Mouse (Mus musculus) splenic B cell, adult 2 months (primary cell): ENCODE results near the gene Crabp2.

Source experiments
- DNase-seq: peaks from one replicate; pipeline ENCODE4 v3.0.0-alpha.2; 2011; ENCODE audit warnings: low read depth, low spot score
- H3K27me3 ChIP-seq: 2 replicates; pipeline ENCODE4 v1.6.1; 2012; ENCODE audit warnings: mild to moderate bottlenecking, low read length, moderate library complexity, mixed read lengths; ENCODE audit not compliant: control insufficient read depth, poor library complexity, insufficient read depth, severe bottlenecking
- H3K36me3 ChIP-seq: 2 replicates; pipeline ENCODE4 v1.6.1; 2012; ENCODE audit warnings: mild to moderate bottlenecking, low read length, moderate library complexity, mixed read lengths; ENCODE audit not compliant: control insufficient read depth, poor library complexity, insufficient read depth, severe bottlenecking

Gene Crabp2

GRCm38 (mm10) chr3:87942471-87942870, 6.0 kb upstream of the Crabp2 start:
- H3K27me3 ChIP-seq: no peaks in the 10 kb centered on the region; the same call in 1 of the 2 replicates
- no peak for DNase-seq
- peaks cover 11% of the 10 kb centered on the region; the same call in 1 of the 2 replicates for H3K36me3 ChIP-seq

- DNase-seq: no peak
- H3K36me3 ChIP-seq: peaks cover 8% of the 10 kb centered on the region; the same call in 1 of the 2 replicates
- H3K27me3 ChIP-seq: no peaks in the 10 kb centered on the region; the same call in 1 of the 2 replicates
Observed at GRCm38 (mm10) chr3:87943586-87943985, 4.9 kb upstream of the Crabp2 start.

GRCm38 (mm10) chr3:87944838-87945600, 3.4 kb upstream of the Crabp2 start:
- no peak for DNase-seq
- H3K36me3 ChIP-seq: peaks cover 4% of the 10 kb centered on the region; the same call in 1 of the 2 replicates
- no peaks in the 10 kb centered on the region; the same call in 1 of the 2 replicates for H3K27me3 ChIP-seq

- DNase-seq: no peak
- no peaks in the 10 kb centered on the region; the same call in 1 of the 2 replicates for H3K36me3 ChIP-seq
Observed at GRCm38 (mm10) chr3:87945781-87946540, 2.5 kb upstream of the Crabp2 start.

GRCm38 (mm10) chr3:87946541-87946860, 2.0 kb upstream of the Crabp2 start:
- H3K27me3 ChIP-seq: no peaks in the 10 kb centered on the region; the same call in 1 of the 2 replicates
- DNase-seq: no peak
- H3K36me3 ChIP-seq: no peaks in the 10 kb centered on the region; the same call in 1 of the 2 replicates

More at GRCm38 (mm10) chr3:87945781-87946540, 2.5 kb upstream of the Crabp2 start:
- H3K27me3 ChIP-seq: no peaks in the 10 kb centered on the region; the same call in 1 of the 2 replicates

- Histone ChIP-seq H3K27me3 (no peaks in the 10 kb centered on the region; the same call in 1 of the 2 replicates), H3K36me3 (no peaks in the 10 kb centered on the region)
- peak; percentile 31 for DNase-seq
Observed at GRCm38 (mm10) chr3:87947056-87947810, 1.2 kb upstream of the Crabp2 start.

GRCm38 (mm10) chr3:87947811-87948199, 661 bp upstream of the Crabp2 start:
- H3K27me3 ChIP-seq: no peaks in the 10 kb centered on the region; the same call in 1 of the 2 replicates
- H3K36me3 ChIP-seq: no peaks in the 10 kb centered on the region
- DNase-seq: no peak

GRCm38 (mm10) chr3:87949266-87949954, 944 bp downstream of the Crabp2 start:
- no peak for DNase-seq
- Histone ChIP-seq H3K27me3 (no peaks in the 10 kb centered on the region; the same call in 1 of the 2 replicates), H3K36me3 (no peaks in the 10 kb centered on the region)

GRCm38 (mm10) chr3:87949955-87950515, 1.6 kb downstream of the Crabp2 start:
- no peak for DNase-seq
- H3K36me3 ChIP-seq: no peaks in the 10 kb centered on the region
- H3K27me3 ChIP-seq: no peaks in the 10 kb centered on the region; the same call in 1 of the 2 replicates

GRCm38 (mm10) chr3:87951946-87952345, 3.5 kb downstream of the Crabp2 start:
- H3K36me3 ChIP-seq: no peaks in the 10 kb centered on the region
- DNase-seq: no peak
- no peaks in the 10 kb centered on the region for H3K27me3 ChIP-seq

GRCm38 (mm10) chr3:87952440-87952839, 4.0 kb downstream of the Crabp2 start:
- DNase-seq: no peak
- Histone ChIP-seq H3K36me3 (no peaks in the 10 kb centered on the region), H3K27me3 (no peaks in the 10 kb centered on the region)

- Histone ChIP-seq H3K27me3 (no peaks in the 10 kb centered on the region; the same call in 1 of the 2 replicates), H3K36me3 (no peaks in the 10 kb centered on the region)
- DNase-seq: no peak
Observed at GRCm38 (mm10) chr3:87958056-87958455, 9.6 kb downstream of the Crabp2 start.

- Histone ChIP-seq H3K36me3 (no peaks in the 10 kb centered on the region), H3K27me3 (no peaks in the 10 kb centered on the region; the same call in 1 of the 2 replicates)
- no peak for DNase-seq
Observed at GRCm38 (mm10) chr3:87958476-87958875, 10.0 kb downstream of the Crabp2 start.

- Histone ChIP-seq H3K36me3 (no peaks in the 10 kb centered on the region), H3K27me3 (no peaks in the 10 kb centered on the region; the same call in 1 of the 2 replicates)
- DNase-seq: no peak
Observed at GRCm38 (mm10) chr3:87958967-87959366, 10.5 kb downstream of the Crabp2 start.
